Mouse (Mus musculus) bone marrow macrophage, adult 2 months (primary cell): ENCODE data around the gene Pcca. TPM values are rescaled to one million over a fixed set of nuclear protein-coding genes. Genes with fewer than 3 reads are reported as not detected.
A peak's percentile ranks its signal among the peaks of the same experiment; 100 is the strongest.

Experiments used
- H3K27ac ChIP-seq: 2 replicates; pipeline ENCODE4 v1.5.1; 2012; ENCODE audit warnings: low read depth, low read length; ENCODE audit not compliant: insufficient read depth
- H3K4me1 ChIP-seq: 2 replicates; pipeline ENCODE4 v1.6.1; 2012; ENCODE audit warnings: low read length; ENCODE audit not compliant: control insufficient read depth, insufficient read depth
- H3K4me3 ChIP-seq: 2 replicates; pipeline ENCODE4 v1.5.1; 2012; ENCODE audit warnings: mild to moderate bottlenecking, low read length, moderate library complexity; ENCODE audit not compliant: insufficient read depth
- CTCF ChIP-seq: IDR thresholded peaks from 2 replicates; pipeline ENCODE4 v1.5.1; 2012; ENCODE audit warnings: low read depth, mild to moderate bottlenecking, low read length, moderate library complexity
- POLR2A ChIP-seq: IDR thresholded peaks from 2 replicates; pipeline ENCODE4 v1.6.1; 2012; ENCODE audit warnings: mild to moderate bottlenecking, low read depth, low read length, borderline replicate concordance
- polyA plus RNA-seq: library from polyadenylated mRNA; stranded (reverse); fragments of >200 nt; gene quantifications from 2 replicates; pipeline ENCODE4 v1.2.4, GENCODE M21; 2012; ENCODE audit not compliant: missing spikeins, insufficient read depth, insufficient read length

Gene Pcca
- polyA plus RNA-seq, 1 experiment = 26.3 TPM

DNA sequence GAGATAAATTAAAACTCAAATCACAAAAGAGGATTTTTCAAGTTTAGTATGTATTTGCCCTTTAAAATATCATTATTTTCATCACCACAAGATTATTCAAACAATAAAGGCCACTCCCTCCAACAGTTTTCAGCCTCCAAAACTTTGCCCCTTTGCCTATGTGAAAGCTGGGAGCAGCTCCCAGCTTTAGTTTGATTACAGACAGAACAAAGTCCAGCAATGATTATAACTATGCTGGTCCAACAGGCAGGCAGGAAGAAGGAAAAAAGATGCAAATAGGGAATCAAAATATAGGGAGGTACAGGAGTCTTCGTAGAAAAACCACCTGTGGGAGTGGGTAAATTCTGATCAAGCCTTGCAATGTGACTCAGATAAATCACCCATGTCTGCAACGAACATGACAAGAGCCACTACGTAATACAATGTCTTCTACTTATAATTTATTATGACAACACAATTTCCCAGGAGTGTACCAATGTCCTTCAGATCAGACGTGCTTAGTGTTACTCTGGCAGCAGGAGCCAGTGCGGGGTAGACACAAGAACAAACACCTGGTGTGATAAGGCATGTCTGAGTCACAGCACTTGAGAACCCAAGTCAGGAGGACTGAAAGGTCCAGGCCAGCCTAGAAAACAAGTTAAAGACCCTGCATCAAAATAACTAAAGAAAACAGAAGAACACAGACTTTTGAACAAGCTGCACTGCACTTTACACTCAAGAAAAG lies 375.4 kb downstream of the Pcca start:
- no peak overlapping the region for H3K4me3 ChIP-seq
- TF ChIP-seq POLR2A (no peak), CTCF (no peak)

DNA sequence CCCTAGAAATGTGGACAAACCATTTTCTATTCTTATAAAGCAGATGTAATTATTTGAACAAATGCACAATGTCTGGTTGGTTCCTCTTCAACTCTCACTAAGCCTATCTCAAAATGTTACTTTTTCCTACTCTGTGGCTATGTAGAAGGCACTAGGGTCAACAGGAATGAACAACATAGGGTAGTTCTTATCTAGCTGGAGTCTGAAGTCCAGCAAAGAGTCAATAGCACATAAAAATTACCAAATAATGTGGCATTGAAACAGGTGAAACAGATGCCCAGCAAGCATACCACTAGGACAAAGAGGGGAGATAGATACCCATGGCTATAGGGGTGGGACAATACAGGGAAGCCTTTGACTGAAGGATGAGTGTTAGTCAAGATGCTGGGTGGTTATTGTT lies 377.1 kb downstream of the Pcca start:
- H3K27ac ChIP-seq = no peak overlapping the region
- H3K4me3 ChIP-seq = no peak overlapping the region
- no peak for TF ChIP-seq CTCF
- no peak for TF ChIP-seq POLR2A
- peaks cover 6% of the 10 kb centered on the region for H3K4me1 ChIP-seq

More for the DNA sequence above, 375.4 kb downstream of the Pcca start:
- no peak overlapping the region for H3K27ac ChIP-seq
- H3K4me1 ChIP-seq = peaks cover 6% of the 10 kb centered on the region

DNA sequence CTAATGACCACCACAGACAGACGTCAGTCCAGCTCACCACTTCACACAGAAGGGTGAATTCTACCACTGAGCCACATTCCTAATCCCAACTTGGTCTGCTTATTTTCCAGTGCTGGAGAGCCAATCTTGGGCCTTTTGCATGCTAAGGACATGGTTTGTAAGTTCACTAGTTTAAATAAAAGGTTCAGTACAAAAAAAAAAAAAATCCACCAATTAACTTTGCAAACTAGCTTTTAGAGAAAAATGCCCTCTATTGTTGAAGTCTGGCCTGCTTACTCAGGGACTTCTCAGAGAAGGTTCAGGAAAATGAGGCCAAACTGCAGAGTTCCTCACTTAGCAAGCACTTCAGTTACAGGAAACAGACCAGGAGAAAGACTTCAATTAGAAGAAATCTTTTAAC lies 378.0 kb downstream of the Pcca start:
- H3K4me3 ChIP-seq = peak overlapping the region; percentile 66
- no peak overlapping the region for H3K27ac ChIP-seq
- TF ChIP-seq POLR2A = no peak
- TF ChIP-seq CTCF = no peak
- H3K4me1 ChIP-seq = peaks cover 6% of the 10 kb centered on the region

DNA sequence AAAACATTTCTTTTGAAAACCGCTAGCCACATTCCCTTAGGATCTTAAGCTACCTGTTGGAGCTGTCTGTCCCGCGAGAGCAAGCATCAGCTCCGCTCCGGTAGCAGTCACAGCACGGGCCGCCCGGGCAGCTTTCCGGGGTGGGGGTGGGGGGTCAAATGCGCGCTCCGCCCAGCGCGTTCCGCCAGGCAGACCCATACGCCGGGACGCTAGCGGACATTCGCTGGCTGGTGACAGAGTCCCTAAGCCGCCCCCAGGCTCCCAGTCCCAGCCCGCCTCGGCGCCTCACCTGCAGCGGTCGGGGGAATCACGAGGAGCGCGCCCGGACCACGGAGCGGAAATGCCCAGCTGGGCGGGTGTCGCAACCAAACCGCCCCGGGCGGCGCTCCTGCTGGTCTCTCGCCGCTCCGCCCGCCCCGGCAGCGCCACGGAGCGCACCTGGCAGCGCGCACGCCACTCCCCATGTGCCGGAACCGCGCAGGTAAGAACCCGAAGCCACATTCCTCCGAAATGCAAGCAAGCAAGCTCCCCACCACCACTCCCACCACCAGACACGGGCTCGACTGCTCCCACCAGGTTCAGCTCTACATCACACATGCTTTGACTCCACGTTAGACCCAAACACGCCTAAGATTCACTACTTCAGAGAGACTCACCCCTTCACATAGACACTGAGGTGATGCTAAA lies 378.8 kb downstream of the Pcca start:
- Histone ChIP-seq H3K4me1 (peaks cover 6% of the 10 kb centered on the region), H3K4me3 (peak overlapping the region; percentile 66), H3K27ac (no peak overlapping the region)
- no peak for TF ChIP-seq POLR2A
- no peak for TF ChIP-seq CTCF

DNA sequence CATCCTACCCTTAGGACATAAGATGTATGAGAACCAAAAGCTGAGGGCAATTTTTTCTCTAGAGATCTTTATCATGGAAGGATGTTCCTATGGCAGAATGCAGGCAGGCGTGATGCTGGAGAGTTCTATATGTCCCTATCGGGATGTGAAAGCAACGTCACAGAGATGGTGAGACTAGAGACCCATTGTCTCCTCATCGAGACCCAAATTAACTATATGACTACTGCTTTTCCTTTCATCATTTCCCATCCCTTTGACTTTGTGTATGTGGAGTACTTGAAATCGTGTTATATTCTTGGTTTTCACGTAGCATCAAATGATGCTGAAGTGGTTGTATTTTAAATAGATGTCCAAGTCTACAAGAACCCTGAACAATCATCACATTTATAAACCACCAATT lies 379.5 kb downstream of the Pcca start, which contains the start of gene Ggact:
Gene Ggact, minus strand, starts transcription at position 101 of the 400 bp plus-strand sequence.
- Histone ChIP-seq H3K4me3 (peak within 1 kb of the TSS; percentile 66), H3K4me1 (peaks cover 6% of the 10 kb centered on the region), H3K27ac (no peak within 1 kb of the TSS)
- TF ChIP-seq CTCF = no peak
- no peak for TF ChIP-seq POLR2A

DNA sequence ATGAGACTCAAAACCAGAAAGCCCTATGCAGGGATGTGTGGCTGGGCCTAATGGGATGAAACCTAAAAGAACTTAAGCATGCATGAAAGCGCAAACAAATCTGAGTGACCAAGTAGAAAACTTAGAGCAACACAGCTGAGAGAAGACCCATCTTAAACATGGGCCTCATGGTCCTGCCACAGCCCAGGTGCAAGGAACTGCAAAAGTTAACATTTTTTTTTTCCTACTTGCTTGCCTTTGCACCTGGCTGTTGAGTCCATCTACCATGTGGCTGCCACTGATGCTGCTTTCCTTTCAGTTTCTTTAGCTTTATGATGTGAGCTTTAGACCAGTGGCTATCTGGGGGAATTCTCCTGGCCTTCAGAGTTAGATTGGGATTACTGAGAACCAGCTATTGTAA lies 383.6 kb downstream of the Pcca start:
- no peak for TF ChIP-seq CTCF
- no peak for TF ChIP-seq POLR2A

DNA sequence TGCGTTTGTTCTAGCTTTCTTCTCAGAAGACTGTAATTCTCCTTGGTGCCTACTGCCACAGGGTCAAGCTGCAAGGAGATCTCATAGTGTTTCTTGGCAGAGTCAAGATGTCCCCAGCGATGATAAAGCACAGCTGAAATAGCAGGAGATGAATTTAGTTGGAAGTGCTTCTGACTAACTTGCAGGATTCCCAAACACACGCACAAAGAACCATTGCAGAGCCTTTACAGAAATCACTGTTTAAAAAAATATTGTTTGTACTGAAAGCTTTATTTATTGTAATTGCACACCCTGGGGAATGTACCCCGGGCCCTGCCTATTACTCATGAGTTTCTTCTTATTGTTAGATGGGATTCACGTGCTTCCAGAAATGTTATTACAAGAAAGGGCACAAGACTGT lies 385.9 kb downstream of the Pcca start:
- no peak overlapping the region for H3K27ac ChIP-seq
- H3K4me1 ChIP-seq = no peaks in the 10 kb centered on the region; the same call in 1 of the 2 replicates
- TF ChIP-seq CTCF (no peak), POLR2A (no peak)
- no peak overlapping the region for H3K4me3 ChIP-seq

More for the DNA sequence above, 383.6 kb downstream of the Pcca start:
- Histone ChIP-seq H3K4me1 (no peaks in the 10 kb centered on the region; the same call in 1 of the 2 replicates), H3K27ac (no peak overlapping the region), H3K4me3 (no peak overlapping the region)

DNA sequence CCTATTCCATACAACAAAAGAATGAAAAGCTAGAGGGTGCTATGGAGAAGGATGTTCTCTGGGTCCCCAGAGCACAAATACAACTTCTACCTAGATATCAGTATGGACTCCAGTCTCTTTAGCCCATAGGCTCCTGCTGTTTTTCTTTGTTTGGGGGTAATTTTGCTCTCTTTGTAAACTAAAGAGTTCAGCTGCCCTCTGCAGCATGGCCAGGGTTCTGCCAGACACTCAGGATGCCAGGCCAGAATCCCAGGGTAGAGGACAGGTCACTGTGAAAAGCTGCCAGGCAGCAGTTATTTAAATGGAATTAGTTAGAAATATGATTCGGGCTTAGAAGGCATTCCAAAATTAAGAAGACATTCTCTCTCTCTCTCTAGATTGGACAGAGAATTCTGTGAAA lies 402.3 kb downstream of the Pcca start:
- H3K27ac ChIP-seq = no peak overlapping the region
- H3K4me3 ChIP-seq = no peak overlapping the region
- TF ChIP-seq POLR2A = no peak
- TF ChIP-seq CTCF = no peak
- H3K4me1 ChIP-seq = peaks cover 7% of the 10 kb centered on the region

Other genes with a start within 250 kb of the Pcca start
- not detected in 2 replicates for gene Gm5089, start 83.2 kb upstream of the Pcca start, polyA plus RNA-seq
- not detected in 2 replicates for gene Zic5, start 68.6 kb upstream of the Pcca start, polyA plus RNA-seq
- not detected in 2 replicates for gene Zic2, start 58.9 kb upstream of the Pcca start, polyA plus RNA-seq
- gene Gm10837, start 43.7 kb upstream of the Pcca start, polyA plus RNA-seq = not detected in 2 replicates